Mouse (Mus musculus) mouse trophoblast stem cell (cell line): ENCODE measurements around the gene Ptpra.

Experiments used
- in situ Hi-C, 2 experiments: fragments of 300-500 bp; cut with MseI, MboI; formaldehyde crosslinking; loops; 2 replicates in 1 of 2; 3 replicates in 1 of 2; pipeline ENCODE4 v1.15.1; 2025

The Ptpra gene

DNA sequence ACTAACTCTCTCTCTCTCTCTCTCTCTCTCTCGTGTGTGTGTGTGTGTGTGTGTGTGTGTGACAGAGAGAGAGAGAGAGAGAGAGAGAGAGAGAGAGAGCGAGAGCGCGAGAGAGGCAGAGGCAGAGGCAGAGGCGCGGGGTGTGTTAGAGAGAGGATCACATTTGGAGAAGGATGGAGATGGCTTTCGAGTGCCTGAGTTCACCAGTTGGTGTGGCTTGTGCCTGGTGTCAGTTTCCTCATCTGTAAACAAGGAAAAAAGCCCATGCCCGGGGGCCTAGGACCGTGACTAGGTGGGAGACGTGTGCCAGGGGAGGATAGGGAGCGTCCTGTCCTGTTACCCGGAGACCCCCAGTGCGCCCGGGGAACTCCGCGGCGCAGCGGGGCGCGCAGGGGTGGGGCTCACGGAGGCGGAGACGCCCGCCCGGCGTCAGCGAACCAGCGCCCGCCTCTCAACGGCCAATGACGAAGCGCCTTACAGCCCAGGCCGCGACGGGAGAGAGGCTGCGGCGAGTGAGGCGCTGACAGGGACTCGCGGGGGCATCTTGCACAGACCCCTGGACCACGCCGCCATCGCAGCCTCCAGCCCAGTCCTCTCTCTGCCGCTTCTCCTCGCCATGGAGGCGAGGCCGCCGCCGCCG, at the start of gene Ptpra:
TSS of gene Ptpra (plus strand) at position 485 of the 640 bp plus-strand sequence.
- in situ Hi-C loops = no loop called here

DNA sequence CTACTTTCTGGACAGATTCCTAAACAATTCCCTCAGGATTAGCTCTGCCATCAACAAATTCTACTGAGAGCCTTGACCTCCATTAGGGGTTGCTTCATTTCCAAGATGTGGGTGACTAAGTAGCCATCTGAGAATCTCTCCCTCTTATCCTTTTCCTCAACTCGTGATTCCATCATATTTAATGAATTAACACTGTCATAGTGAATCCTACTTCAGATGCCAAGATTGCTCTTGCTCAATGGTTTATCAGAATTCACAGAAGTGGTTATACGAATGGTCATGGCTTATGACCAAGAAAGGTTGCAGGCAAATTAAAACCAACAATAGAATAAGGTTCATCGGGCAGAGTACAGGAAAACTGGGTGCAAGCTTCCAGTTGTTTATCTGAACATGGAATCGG, 48.2 kb upstream of the Ptpra start:
- in situ Hi-C loops = no loop called here

DNA sequence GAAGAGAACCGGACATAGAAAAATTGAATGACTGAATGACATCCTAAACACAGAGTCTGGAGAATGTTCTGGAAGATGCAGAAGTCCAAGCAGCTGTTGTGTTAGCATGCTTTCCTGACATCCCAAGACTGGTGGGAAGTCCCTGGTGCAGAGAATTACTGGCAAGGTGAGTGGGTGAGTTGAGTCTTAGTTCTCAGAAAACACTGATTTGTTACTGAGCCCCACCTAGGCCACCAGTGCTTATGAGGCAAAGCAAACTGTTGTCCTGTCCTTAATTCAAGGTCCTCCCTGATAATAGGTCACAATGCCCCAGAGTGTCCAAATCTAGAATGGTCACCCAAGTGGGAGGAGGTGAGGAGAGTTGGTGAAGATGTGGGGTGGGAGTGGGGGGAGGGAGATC, 45.1 kb upstream of the Ptpra start, which contains the start of the genes Gm28372 and 1700020A23Rik:
TSS of gene Gm28372 (plus strand) at position 301 of the 400 bp plus-strand sequence.
TSS of gene 1700020A23Rik (plus strand) at position 321 of the 400 bp plus-strand sequence.
- in situ Hi-C loops = no loop called here

DNA sequence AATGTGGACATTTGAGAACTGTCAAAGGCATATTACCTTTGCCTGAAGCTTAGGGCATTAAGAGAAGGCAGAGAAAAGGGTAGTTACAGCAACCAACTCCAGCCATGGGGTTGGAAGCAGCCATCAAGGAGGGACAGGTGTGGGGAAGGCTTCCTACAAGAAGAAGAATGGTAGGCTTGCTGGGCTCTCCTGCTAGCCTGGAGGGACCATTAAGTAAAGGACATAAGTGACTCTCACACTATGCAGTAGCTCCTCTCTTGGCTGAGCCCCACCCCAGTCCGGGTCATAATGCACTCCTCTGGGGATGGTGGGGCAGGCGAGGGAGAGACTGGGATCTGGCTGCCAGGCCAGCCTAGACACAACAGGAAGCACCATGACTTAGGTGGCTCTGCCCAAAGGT, 43.9 kb upstream of the Ptpra start, which contains the start of gene Tmem239:
TSS of gene Tmem239 (plus strand) at position 301 of the 400 bp plus-strand sequence.
- in situ Hi-C loops = no loop called here

DNA sequence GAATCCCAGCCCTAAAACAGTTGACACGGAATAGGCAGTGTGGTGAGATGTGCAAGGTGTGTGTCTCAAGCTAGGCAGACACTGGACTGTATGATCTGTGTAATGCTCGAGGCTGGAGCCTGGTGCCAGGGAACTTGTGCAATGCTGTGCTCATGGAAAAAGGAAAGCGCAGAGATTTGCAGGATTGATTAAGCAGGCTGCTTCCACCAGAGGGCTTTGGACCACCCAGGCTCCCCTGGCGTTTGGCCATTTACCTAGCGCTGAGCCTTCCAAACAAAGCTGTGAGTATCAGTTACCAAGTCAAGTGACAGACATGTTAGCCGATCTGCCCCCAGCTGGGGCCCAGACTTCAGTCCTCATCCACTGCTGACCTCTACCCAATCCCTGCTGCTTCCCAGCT, 41.9 kb upstream of the Ptpra start:
- in situ Hi-C loops = no loop called here

DNA sequence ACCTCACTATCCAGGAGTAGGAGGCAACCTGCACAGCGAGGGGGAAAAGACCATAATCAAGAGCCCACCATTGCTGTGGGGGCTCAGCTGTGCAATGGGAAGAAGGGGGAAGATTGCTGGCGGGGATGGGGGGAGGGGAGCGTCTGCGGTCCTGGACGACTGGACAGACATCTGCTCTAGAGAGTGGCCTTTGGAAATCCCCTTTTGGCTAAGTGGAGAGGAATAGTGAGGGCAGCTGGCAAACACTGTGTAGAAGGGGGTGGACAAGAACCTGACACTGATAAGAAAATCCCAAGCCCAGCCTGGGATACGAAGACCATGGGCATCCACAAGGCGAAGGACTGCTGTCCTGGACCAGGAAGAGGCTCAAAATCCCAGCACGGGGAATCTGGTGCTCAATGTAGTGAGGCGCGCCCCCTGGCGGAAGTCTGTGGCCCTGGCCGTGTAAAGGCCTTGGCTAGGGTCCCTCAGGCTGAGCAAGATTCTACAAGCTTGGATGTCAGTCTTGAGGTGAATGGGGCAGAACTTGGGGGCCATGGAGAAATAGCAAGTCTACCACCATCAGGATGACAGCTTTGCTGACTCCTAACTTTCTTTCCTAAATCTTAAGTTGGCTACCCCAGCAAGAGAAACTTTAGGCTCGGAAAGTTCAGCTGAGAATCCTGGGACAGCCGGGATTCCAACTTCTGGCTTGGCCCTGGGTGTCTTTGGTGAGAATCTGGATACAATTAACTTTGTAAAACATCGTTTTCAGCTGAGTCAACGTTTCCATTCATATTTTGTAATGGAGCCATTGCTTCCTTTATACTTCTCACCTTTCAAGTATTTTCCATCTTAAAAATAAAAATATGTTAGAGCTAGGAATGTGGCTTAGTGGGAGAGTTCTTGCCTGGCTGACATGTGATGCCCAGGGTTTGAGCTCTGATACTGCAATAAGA, 38.3 kb upstream of the Ptpra start:
- in situ Hi-C loops = no loop called here

DNA sequence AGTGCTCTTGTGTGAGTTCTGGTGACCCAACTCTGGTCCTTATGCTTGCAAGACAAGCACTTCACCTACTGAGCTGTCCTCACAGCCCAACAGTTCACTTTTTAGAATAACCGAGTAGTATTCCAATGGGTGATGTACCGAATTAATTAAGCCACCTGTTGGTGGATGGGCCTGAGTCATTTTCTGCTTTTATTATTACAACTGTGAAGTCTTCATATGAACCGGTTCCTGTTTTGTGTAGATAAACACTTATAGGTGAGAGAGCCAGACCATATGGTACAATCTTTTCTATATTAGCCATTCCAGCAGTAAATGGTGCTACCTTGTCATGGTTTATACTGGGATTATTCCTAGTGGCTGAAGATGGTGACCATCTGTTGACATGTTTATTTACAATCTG, 37.3 kb upstream of the Ptpra start:
- in situ Hi-C loops = no loop called here

DNA sequence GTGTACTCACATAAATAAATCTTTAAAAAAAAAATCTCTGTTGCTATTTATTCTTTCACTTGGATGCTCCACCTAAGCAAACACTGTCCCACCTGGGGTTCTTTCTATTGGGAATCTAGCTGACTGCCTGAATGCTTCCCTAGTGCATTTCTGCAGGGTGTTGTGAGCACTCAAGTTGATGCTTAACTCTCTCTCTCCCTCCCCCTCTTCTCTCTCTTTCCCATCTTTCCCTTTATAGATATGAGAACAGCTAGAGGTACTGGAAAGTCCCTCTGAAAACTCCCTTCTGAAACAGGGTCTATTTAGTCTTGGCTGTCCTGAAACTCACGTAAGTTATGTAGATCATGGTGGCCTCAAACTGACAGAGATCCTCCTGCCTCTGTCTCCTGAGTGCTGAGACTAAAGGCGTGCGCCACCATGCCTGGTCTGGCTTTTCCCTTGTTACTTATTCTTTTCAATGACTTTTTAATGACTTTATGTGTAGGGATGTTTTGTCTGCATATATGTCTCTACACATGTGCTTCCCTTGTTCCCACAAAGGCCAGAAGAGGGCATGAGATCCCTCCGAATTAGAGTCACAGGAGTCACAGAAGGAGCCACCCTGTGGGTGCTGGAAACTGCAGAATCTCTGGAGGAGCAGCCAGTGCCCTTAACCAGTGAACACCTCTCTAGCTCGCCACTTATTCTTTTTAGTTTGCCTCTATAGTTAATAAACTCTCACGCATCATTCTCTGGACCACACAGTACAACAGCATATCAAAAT, 35.8 kb upstream of the Ptpra start:
- in situ Hi-C loops = no loop called here

DNA sequence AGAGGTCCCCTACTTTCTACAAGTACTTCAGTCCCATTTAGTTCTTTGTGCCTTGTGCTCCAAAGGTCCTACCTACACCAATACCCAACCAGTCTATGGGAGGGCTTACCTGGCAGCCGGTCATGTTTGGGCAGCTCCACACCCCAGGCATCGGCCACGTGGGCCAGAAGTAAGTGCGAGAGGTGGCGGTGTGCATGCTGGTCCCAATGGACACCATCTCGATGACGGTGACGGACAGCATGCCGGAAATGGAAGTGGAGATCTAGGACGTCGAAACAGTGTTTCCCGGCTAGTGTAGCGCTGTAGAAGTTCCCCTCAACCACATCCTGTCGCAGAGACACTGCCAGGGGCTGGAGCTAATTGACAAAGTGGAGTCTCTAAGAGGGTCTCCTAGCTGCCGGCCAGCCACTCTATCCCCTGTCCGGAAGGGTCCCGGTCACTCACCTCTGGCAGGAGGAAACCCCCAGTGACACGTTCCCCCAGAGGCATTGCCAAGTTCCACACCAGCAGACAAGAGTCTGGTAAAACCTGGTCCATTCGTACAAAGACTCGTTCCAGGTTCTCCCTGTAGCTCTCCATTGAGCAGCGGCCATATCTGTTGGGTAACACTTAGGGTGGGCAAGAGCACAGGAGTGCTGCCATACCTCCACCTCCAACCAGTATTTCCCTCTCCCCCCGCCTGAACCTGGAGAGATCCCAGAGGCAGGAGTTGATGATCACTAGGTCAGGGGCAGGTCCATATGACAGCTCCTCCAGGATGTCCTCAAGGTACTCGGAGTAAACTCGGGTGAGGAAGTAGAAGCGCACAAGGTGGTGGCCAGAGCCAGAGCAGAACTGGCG, 28.1 kb upstream of the Ptpra start:
- in situ Hi-C loops = no loop called here

DNA sequence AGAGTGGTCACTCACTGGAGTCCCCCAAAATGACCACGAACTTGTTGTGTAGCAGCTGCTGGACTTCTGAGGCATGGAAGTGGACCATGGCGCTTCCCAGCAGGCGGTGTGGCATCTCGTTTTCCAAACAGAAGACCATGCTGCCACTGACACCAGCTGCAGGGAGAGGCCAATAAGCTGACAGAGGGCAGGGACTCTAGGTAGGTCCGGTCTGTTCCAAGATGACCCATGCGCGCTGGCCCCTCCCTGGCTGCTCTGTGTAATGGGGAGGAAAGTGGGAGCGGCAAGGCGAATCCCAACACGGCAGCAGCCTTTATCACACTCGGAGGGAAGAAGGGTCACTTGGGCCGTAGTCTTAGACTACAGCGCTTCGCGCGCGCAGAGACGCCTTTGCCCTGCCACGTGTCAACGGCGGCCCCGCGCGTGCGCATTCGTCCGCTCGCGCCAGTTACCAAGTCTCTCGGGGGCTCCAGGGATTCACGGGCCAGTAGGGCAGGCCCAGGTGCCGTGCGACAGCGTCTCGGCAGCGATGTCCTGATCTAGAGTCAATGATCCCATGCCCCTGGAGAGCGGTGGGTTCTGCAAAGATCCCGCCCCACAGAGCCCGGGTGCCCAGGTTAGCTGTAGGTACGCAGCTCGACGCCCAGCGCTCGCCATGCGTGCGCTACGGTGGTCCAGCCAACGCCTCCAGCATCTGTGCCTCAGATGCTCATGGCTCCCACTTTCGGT, 26.5 kb upstream of the Ptpra start:
- in situ Hi-C loops = no loop called here

DNA sequence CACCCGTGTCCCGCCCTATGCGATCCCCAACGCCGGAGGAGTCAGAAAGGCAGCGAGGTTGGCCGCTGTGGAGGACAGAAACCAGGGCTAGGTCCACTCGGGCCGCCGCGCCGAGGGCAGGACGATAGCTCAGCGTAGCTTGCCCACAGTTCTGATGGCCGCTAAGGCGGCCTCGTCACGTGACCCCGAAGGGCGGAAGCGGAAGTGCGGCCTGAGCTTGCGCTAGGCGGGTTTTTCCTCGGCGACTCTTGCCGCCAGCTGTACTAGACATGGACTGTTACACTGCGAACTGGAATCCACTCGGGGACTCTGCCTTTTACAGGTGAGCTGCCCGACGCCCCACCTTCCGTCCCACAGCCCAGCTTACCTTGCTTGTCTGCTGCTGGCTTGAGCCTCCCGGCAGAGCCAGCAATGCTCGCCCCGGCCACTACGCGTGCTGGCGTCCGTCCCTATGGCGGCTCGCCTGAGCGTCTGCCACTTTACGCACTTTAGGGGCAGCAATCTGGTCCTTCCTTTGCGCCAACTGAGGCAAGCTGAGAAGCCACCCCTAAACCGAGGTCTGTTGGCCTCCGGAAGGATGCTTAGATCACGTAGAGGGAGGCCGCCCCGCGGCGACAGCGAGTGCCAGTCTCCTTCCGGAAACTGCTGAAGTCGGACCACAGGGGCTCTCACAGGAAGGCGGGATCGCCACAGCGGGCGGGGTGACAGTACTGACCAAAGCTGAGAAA, 25.8 kb upstream of the Ptpra start, which contains the start of the genes Vps16 and Pced1a:
TSS of gene Vps16 (plus strand) at position 214 of the 728 bp plus-strand sequence.
TSS of gene Pced1a (minus strand) at position 576 of the 728 bp plus-strand sequence.
- in situ Hi-C loops = no loop called here

DNA sequence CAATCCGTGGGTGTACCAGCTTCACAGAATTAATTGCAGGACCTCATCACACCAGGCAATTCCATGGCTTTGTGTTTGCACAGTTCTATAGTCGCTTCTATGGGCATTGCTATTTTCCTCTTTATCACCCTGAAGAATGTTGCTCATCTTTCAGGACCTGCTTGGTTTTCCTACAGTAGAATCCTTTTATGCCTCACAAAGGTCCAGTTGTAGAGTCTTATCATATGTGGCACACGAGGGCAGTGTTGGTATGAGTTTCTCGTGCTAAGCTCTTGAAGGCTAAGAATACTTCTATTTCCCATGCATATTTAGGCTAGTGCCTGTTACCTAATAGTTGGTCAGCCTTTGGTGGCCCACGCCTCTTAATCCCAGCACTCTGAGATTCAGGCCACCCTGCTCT, 25.0 kb upstream of the Ptpra start:
- in situ Hi-C loops = no loop called here

DNA sequence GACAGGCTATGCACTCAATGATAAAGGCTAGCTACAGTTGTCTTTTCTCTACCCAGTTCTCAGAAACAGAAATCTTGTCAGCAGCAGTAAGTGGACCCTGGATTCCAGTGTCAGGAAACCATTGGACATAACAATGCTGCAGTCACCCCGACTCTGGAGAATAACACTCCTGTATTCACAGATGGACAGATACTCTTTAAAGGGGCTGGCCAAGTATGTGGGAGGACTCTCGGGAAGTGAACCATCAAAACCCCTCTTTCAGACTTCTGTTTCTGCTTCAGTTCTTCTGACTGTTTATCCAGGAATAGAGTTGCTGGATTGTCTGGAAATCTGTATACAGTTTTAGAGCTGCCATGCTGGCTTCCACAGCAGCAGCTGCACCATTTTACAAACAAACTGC, 20.2 kb upstream of the Ptpra start:
- in situ Hi-C loops = no loop called here

DNA sequence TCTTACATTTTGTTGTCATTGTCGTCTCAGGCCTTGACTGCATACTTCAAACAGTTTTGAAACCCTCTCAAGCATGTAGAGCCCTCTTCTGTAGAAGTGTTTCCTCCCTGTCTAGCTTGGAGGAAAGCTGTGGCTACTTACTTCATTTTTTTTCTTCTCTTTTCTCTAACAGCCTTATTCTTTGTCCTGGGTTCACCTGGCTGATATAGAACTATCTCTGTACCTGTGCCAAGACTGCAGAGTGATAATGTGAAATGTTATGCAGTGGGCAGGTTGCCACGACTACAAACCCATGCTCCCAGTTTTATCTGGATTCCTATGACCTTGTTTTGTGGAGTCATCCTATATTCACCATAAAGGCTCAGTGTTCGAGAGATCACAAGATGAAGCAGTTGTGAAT, 19.6 kb upstream of the Ptpra start:
- in situ Hi-C loops = no loop called here

DNA sequence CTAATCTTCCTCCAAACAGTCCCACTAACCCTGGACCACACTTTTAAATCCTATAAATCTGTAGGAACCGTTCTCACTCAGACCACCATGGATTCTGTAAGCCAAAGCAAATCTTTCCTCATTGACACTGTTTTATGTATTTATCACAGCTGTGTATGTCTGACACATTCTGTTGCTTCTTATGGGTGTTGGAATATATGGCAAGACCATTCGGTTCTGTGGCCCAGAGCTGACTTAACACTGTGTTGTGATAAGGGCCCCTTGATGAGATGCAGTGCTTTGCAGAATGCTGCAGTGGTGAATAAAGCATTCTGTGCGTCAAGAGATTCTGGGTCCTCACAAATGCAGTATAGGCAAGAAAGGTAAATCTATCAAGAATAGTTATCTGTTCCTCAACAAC, 17.9 kb upstream of the Ptpra start:
- in situ Hi-C loops = no loop called here

DNA sequence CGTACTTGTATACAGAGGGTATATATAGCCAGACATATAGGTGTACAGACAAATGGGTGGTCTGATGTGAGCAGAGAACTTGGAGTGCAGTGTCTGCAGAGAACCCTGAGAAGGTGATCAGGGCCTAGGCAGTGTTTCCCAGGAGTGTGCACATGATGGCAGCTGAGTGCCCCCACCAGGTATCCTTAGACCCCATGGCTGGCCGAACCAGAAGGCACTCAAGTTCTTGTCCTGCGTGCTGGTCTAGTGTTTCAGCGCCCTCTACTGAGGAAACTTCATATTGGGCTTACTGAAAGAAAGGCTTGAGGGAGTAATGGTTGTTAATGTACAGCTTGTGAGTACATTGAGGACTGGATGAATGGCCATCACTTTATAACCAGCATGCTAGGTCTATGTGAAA, 16.9 kb upstream of the Ptpra start:
- in situ Hi-C loops = no loop called here

DNA sequence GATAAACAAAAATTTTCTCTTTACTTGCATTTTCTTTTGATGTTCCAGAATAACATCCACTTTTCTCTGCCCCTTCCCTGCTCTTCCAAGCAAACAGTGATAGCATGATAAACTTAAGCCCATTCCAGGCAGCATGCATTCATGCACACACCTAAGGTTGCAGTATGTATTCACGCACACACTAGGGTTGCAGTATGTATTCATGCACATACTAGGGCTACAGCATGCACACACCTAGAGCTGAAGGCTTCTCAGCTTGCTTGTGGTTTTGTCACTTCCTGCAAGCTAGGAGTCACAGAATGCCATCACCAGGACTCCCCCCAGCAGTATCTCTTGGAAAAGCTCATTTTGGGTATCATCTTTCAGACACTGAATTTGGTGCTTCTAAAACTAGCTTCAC, 13.3 kb upstream of the Ptpra start:
- in situ Hi-C loops = no loop called here

DNA sequence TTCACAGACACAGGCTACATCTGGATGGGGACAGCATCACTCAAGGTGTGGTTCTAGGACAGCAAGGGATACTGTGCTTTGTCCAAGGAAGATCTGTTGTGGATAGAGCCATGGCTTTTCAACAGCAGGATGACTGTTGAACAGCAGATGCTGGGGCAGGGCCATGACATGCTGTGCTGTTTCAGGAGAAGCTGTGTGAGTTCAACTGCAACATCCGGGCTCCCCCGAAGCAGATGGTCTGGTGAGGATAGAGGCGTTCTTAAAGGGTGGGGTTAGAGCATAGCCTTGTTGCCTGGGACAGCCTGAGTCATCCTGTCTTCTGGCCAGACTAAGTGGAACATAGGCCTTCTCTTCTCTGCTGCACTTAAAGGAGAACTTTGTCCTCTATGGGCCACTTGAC, 11.2 kb upstream of the Ptpra start:
- in situ Hi-C loops = no loop called here

DNA sequence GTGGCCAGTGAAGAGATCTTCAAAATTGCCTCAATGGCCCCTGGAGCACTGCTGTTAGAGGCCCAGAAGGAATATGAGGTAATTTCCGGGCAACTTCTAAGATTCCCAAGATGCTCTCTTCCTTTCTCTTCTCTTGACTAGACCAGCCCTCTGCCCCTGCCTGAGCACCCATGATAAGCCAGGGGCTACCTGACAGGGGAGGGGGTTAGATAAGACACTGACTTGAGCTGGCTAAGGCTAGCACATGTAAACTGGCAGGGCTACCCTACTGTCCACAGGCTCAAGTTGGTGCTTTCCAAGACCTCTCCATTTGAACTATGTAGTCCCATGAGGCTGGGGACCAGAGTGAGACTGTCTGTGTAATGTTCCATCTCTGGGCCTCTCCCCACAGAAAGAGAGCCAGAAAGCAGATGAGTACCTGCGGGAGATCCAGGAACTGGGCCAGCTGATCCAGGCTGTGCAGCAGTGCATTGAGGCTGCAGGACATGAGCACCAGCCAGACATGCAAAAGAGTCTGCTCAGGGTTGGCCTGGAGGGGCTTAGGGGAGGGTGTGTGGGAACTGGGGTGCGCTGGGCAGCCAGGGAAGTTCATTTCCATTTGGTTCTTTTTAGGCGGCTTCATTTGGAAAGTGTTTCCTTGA, 10.1 kb upstream of the Ptpra start:
- in situ Hi-C loops = no loop called here
